Mouse (Mus musculus): ENCODE results near the gene Pla2g16.

Pla2g16 gene

GRCm38 (mm10) chr19:7616231-7616930 lies 59.1 kb downstream of the Pla2g16 start:
- no peak for DNase-seq

- DNase-seq, result no peak
These were observed 59.8 kb downstream of the Pla2g16 start for GRCm38 (mm10) chr19:7617085-7617484.

- DNase-seq, result peak; percentile 84 to 89
These were observed 60.4 kb downstream of the Pla2g16 start for GRCm38 (mm10) chr19:7617696-7618095.

GRCm38 (mm10) chr19:7633021-7633420 lies 75.8 kb downstream of the Pla2g16 start:
- no peak for DNase-seq

GRCm38 (mm10) chr19:7633786-7634185 lies 76.5 kb downstream of the Pla2g16 start:
- no peak for DNase-seq
